Mouse (Mus musculus): ENCODE data around the gene Fam71f1. TPM values are rescaled to one million over a fixed set of nuclear protein-coding genes. Genes with fewer than 3 reads are reported as not detected.

Gene Fam71f1
- polyA plus RNA-seq, 1 experiment, result 372 TPM

GRCm38 (mm10) chr6:29352816-29353215 is 33.9 kb downstream of the Fam71f1 start:
- Histone ChIP-seq H3K36me3 (ENCODE audit: control insufficient read depth, insufficient read depth, low read length) (no peaks in the 10 kb centered on the region; the same call in 1 of the 2 replicates), H3K4me1 (ENCODE audit: control insufficient read depth, insufficient read depth, low read length) (peaks cover 2% of the 10 kb centered on the region; the same call in 1 of the 2 replicates), H3K27me3 (ENCODE audit: control insufficient read depth, insufficient read depth, low read length) (no peaks in the 10 kb centered on the region), H3K27ac (ENCODE audit: control insufficient read depth, insufficient read depth, low read depth, low read length) (no peak overlapping the region), H3K4me3 (ENCODE audit: control insufficient read depth, low read depth, low read length) (no peak overlapping the region)
- TF ChIP-seq CTCF (IDR thresholded peaks at IDR 0.05; ENCODE audit: control insufficient read depth, insufficient read depth, insufficient replicate concordance, low read depth, low read length) (no peak), POLR2A (IDR thresholded peaks at IDR 0.05; ENCODE audit: control insufficient read depth, low read depth, low read length) (no peak)

DNA sequence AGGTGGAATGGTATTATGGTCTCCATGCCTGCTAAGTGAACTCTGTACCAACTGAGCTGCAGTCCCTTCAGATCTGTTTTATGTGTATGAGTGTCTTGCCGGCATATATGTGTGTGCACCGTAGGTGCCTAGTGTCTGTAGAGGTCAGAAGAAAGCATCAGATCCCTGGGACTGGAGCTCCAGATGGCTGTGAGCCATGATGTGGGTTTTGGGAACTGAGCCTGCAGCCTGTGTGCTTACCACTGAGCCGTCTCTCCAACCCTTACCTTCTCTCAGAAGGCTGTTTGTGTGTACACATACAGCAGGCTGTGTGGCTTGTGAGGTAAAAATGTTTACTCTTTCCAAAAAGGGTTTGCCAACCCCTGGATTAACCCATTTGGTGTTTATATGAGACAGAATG is 40.4 kb downstream of the Fam71f1 start:
- Histone ChIP-seq H3K27ac (ENCODE audit: control insufficient read depth, insufficient read depth, low read depth, low read length) (no peak overlapping the region), H3K27me3 (ENCODE audit: control insufficient read depth, insufficient read depth, low read length) (no peaks in the 10 kb centered on the region), H3K36me3 (ENCODE audit: control insufficient read depth, insufficient read depth, low read length) (no peaks in the 10 kb centered on the region; the same call in 1 of the 2 replicates), H3K4me3 (ENCODE audit: control insufficient read depth, low read depth, low read length) (no peak overlapping the region), H3K4me1 (ENCODE audit: control insufficient read depth, insufficient read depth, low read length) (no peaks in the 10 kb centered on the region)
- TF ChIP-seq CTCF (IDR thresholded peaks at IDR 0.05; ENCODE audit: control insufficient read depth, insufficient read depth, insufficient replicate concordance, low read depth, low read length), result no peak
- TF ChIP-seq POLR2A (IDR thresholded peaks at IDR 0.05; ENCODE audit: control insufficient read depth, low read depth, low read length), result no peak

DNA sequence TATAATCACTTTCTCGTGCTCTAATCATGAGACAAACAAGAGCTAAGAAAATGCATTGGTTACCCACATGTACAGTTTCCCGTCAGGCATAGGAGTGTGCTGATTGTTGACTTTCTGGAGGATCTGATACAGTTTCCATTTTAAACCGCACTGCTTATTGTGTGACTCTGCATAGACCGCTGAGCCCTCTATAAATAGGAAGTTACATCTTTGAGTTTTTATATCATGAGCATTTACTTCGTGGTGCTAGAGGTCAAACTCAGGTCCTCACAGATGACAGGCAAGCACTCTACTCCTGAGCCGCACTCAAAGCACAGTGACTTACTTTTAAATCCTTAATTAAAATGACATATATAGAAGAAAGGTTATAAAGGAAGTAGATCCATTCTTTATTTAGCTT is 41.3 kb downstream of the Fam71f1 start:
- TF ChIP-seq CTCF (IDR thresholded peaks at IDR 0.05; ENCODE audit: control insufficient read depth, insufficient read depth, insufficient replicate concordance, low read depth, low read length) (no peak), POLR2A (IDR thresholded peaks at IDR 0.05; ENCODE audit: control insufficient read depth, low read depth, low read length) (no peak)
- Histone ChIP-seq H3K27ac (ENCODE audit: control insufficient read depth, insufficient read depth, low read depth, low read length) (no peak overlapping the region), H3K4me3 (ENCODE audit: control insufficient read depth, low read depth, low read length) (no peak overlapping the region), H3K4me1 (ENCODE audit: control insufficient read depth, insufficient read depth, low read length) (no peaks in the 10 kb centered on the region), H3K27me3 (ENCODE audit: control insufficient read depth, insufficient read depth, low read length) (no peaks in the 10 kb centered on the region), H3K36me3 (ENCODE audit: control insufficient read depth, insufficient read depth, low read length) (no peaks in the 10 kb centered on the region; the same call in 1 of the 2 replicates)

- H3K27me3 ChIP-seq (ENCODE audit: control insufficient read depth, insufficient read depth, low read length), result no peaks in the 10 kb centered on the region
- H3K36me3 ChIP-seq (ENCODE audit: control insufficient read depth, insufficient read depth, low read length), result no peaks in the 10 kb centered on the region; the same call in 1 of the 2 replicates
These were observed 43.5 kb downstream of the Fam71f1 start for GRCm38 (mm10) chr6:29362246-29363128.

GRCm38 (mm10) chr6:29363129-29363515 is 44.2 kb downstream of the Fam71f1 start:
- Histone ChIP-seq H3K36me3 (ENCODE audit: control insufficient read depth, insufficient read depth, low read length) (no peaks in the 10 kb centered on the region; the same call in 1 of the 2 replicates), H3K4me1 (ENCODE audit: control insufficient read depth, insufficient read depth, low read length) (no peaks in the 10 kb centered on the region), H3K4me3 (ENCODE audit: control insufficient read depth, low read depth, low read length) (no peak overlapping the region), H3K27ac (ENCODE audit: control insufficient read depth, insufficient read depth, low read depth, low read length) (no peak overlapping the region), H3K27me3 (ENCODE audit: control insufficient read depth, insufficient read depth, low read length) (no peaks in the 10 kb centered on the region)
- TF ChIP-seq POLR2A (IDR thresholded peaks at IDR 0.05; ENCODE audit: control insufficient read depth, low read depth, low read length), result no peak
- no peak for TF ChIP-seq CTCF (IDR thresholded peaks at IDR 0.05; ENCODE audit: control insufficient read depth, insufficient read depth, insufficient replicate concordance, low read depth, low read length)

More at GRCm38 (mm10) chr6:29362246-29363128, 43.5 kb downstream of the Fam71f1 start:
- H3K27ac ChIP-seq (ENCODE audit: control insufficient read depth, insufficient read depth, low read depth, low read length), result no peak overlapping the region
- TF ChIP-seq POLR2A (IDR thresholded peaks at IDR 0.05; ENCODE audit: control insufficient read depth, low read depth, low read length), result no peak
- TF ChIP-seq CTCF (IDR thresholded peaks at IDR 0.05; ENCODE audit: control insufficient read depth, insufficient read depth, insufficient replicate concordance, low read depth, low read length), result no peak
- H3K4me3 ChIP-seq (ENCODE audit: control insufficient read depth, low read depth, low read length), result no peak overlapping the region
- H3K4me1 ChIP-seq (ENCODE audit: control insufficient read depth, insufficient read depth, low read length), result no peaks in the 10 kb centered on the region

- no peaks in the 10 kb centered on the region for H3K4me1 ChIP-seq (ENCODE audit: control insufficient read depth, insufficient read depth, low read length)
- no peak overlapping the region for H3K4me3 ChIP-seq (ENCODE audit: control insufficient read depth, low read depth, low read length)
- TF ChIP-seq CTCF (IDR thresholded peaks at IDR 0.05; ENCODE audit: control insufficient read depth, insufficient read depth, insufficient replicate concordance, low read depth, low read length), result no peak
- TF ChIP-seq POLR2A (IDR thresholded peaks at IDR 0.05; ENCODE audit: control insufficient read depth, low read depth, low read length), result no peak
- H3K27me3 ChIP-seq (ENCODE audit: control insufficient read depth, insufficient read depth, low read length), result no peaks in the 10 kb centered on the region
- H3K27ac ChIP-seq (ENCODE audit: control insufficient read depth, insufficient read depth, low read depth, low read length), result no peak overlapping the region
- no peaks in the 10 kb centered on the region; the same call in 1 of the 2 replicates for H3K36me3 ChIP-seq (ENCODE audit: control insufficient read depth, insufficient read depth, low read length)
These were observed 46.3 kb downstream of the Fam71f1 start for GRCm38 (mm10) chr6:29365277-29365676.

DNA sequence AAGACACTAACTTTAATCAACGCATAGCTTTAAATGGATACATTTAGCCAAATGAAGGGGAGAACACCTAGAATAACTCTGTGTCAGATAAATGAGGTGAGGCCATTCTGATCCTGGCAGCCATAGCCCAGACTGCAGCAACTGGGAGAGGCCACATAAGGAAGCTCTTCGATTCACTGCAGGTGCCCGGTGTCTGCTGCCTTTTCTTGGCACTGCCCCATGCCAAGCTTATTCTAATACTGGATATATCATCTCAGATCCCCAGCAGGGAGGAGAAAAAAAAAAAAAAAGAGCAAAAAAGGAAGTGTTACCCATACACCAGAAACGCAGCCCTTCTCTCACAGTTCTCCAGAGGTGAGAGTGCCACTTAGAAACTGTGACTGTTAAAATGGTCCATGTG is 58.4 kb downstream of the Fam71f1 start:
- H3K4me1 ChIP-seq (ENCODE audit: control insufficient read depth, insufficient read depth, low read length), result no peaks in the 10 kb centered on the region
- TF ChIP-seq POLR2A (IDR thresholded peaks at IDR 0.05; ENCODE audit: control insufficient read depth, low read depth, low read length), result no peak
- no peak for TF ChIP-seq CTCF (IDR thresholded peaks at IDR 0.05; ENCODE audit: control insufficient read depth, insufficient read depth, insufficient replicate concordance, low read depth, low read length)
- H3K4me3 ChIP-seq (ENCODE audit: control insufficient read depth, low read depth, low read length), result no peak overlapping the region
- no peaks in the 10 kb centered on the region for H3K27me3 ChIP-seq (ENCODE audit: control insufficient read depth, insufficient read depth, low read length)
- no peak overlapping the region for H3K27ac ChIP-seq (ENCODE audit: control insufficient read depth, insufficient read depth, low read depth, low read length)
- no peaks in the 10 kb centered on the region; the same call in 1 of the 2 replicates for H3K36me3 ChIP-seq (ENCODE audit: control insufficient read depth, insufficient read depth, low read length)
